Mouse (Mus musculus): ENCODE measurements around the gene Olfr1284.
"Not testable (repeated sequence)": the region's sequence is repeated elsewhere in the genome, so short reads cannot be mapped to it uniquely, and the experiment has no call there.

The Olfr1284 gene

DNA sequence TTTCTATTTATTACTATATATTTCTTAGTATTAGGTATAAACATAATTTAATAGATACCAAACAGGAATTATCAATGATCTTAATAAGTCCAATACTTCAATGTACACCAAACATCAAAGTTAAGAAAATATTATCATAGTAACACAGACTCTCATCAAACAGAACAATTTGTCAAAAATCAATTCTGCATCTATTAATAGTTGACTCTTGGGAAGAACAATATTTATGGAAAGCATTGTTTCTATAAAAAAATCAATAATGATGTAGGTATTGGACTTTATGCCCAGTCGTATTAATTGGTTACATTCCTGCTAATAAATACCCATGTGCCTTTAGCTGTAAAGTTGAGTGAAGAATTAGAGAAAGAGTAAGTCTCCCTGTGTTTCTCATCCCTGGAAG lies at the start of gene Olfr1284:
Olfr1284 (plus strand) TSS at position 301 of the 400 bp plus-strand sequence.
- DNase-seq = no peak

DNA sequence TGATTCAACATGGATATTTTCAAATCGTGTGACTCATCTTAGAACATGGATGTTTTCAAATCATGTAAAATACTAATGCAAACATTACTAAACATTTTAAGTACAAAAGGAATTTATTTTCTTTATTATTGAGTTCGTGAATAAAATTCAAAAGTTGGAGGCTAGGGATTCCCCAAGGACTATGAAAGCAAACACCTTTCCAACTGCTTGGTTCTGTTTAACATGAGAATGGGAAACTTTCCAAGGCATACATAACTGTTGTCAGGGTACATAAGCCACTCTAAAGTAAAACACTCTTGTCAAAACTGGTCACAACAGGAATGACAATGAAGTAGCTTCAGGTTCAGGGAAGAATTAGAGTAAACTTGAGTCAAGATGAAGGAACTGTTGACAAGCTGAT lies 49.1 kb upstream of the Olfr1284 start, which contains the start of gene Olfr1281:
Olfr1281 (plus strand) TSS at position 301 of the 400 bp plus-strand sequence.
- no peak for DNase-seq

DNA sequence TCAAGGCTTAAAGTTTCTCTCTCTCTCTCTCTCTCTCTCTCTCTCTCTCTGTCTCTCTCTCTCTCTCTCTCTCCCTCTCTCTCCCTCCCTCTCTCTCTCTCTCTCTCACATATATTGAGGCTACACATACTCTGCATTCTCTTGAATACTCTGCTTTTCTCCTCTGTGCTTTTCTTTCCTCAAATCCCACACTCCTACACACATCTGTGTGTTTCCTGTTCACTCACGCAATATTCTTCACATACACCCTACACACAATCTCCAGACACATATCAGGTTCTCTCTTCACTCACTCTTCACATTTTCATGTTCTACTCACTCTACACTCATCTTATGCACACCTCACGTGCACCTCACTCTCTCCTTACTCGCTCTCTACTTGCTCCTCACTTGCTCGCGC lies 41.6 kb upstream of the Olfr1284 start:
- not testable (repeated sequence) for DNase-seq

DNA sequence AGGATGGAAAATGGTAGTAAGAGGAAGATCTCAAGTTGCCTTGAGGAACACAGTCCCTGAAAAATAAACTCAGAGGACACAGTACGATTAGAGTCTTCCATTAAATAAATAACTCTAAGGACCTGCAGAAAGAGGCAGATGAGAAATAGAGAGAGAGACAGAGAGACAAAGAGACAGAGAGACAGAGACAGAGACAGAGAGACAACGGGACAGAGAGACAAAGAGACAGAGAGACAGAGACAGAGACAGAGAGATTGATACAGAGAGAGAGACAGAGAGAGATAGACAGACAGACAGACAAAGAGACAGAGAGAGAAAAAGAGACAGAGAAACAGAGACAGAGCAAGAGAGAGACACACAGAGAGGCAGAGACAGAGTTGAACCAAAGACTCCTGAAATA lies 39.3 kb upstream of the Olfr1284 start, which contains the start of gene Olfr1282:
Olfr1282 (minus strand) TSS at position 101 of the 400 bp plus-strand sequence.
- DNase-seq = no peak

DNA sequence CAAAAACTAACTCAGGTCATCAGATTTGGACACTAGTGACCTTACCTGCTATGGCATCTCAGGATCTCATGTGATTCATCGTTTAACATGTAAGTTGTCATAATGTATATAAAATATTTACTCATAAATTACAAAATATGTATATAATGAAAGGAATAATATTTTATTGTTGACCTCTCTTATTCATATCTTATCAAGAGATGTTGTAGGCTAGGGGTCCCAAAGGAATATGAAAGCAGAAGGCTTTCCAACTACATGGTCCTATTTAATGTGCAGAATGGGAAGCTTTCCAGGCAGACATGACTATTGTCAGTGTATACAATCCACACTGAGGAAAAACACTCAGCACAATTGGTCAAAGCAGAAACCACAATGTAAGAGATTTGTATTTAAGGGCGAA lies 8.8 kb upstream of the Olfr1284 start, which contains the start of gene Olfr1283:
Olfr1283 (plus strand) TSS at position 301 of the 400 bp plus-strand sequence.
- no peak for DNase-seq

DNA sequence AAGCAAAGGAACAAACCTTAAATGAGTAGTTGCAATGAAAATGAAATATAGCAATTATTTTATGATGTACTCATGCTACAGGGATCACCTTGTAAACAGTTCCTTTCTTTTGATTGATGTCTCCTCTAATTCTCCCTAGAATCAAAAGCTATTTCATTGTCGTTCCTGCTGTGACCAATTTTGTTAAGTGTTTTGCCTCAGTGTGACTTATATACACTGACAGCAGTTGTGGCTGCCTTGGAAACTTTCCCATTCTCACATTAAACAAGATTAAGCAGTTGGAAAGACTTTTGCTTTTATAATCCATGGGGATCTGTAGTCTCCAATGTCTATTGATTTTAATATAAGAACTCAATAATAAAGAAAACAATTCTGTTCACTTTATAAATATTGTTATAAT lies 47.6 kb downstream of the Olfr1284 start, which contains the start of gene Olfr1286:
Olfr1286 (minus strand) TSS at position 185 of the 400 bp plus-strand sequence.
- DNase-seq = no peak
